Mouse (Mus musculus) forebrain, postnatal 0 days (tissue): ENCODE results near the gene Gm11939. TPM values are rescaled to one million over a fixed set of nuclear protein-coding genes. Genes with fewer than 3 reads are reported as not detected.

Experiments
- ATAC-seq: fragments of 200-750 bp; cut with Nextera tagmentation; 2 replicates; pipeline ENCODE4 v1.8.0; 2017; ENCODE audit warnings: mild to moderate bottlenecking, moderate library complexity
- DNase-seq: peaks from one replicate; pipeline ENCODE4 v3.0.0-alpha.2; 2015
- H3K27ac ChIP-seq: fragments of 300-500 bp; sonication (generic); 2 replicates; pipeline ENCODE4 v1.5.1; 2014; ENCODE audit warnings: low read depth, mild to moderate bottlenecking, antibody characterized with exemption, low read length, moderate library complexity, mixed read lengths
- H3K27me3 ChIP-seq: fragments of 300-500 bp; sonication (generic); 2 replicates; pipeline ENCODE4 v1.6.1; 2014; ENCODE audit warnings: mild to moderate bottlenecking, low read length, mixed read lengths; ENCODE audit not compliant: insufficient read depth
- H3K36me3 ChIP-seq: fragments of 300-500 bp; sonication (generic); 2 replicates; pipeline ENCODE4 v1.6.1; 2014; ENCODE audit warnings: mild to moderate bottlenecking, moderate library complexity; ENCODE audit not compliant: insufficient read depth
- H3K4me1 ChIP-seq: fragments of 300-500 bp; sonication (generic); 2 replicates; pipeline ENCODE4 v1.6.1; 2014; ENCODE audit warnings: antibody characterized with exemption; ENCODE audit not compliant: insufficient read depth
- H3K4me2 ChIP-seq: fragments of 300-500 bp; sonication (generic); 2 replicates; pipeline ENCODE4 v1.6.1; 2014; ENCODE audit warnings: low read depth, mild to moderate bottlenecking, moderate library complexity
- H3K4me3 ChIP-seq: fragments of 300-500 bp; sonication (generic); 2 replicates; pipeline ENCODE4 v1.5.1; 2014; ENCODE audit warnings: low read depth, low read length, mixed read lengths
- H3K9ac ChIP-seq: fragments of 300-500 bp; sonication (generic); 2 replicates; pipeline ENCODE4 v1.6.1; 2014; ENCODE audit warnings: mild to moderate bottlenecking
- H3K9me3 ChIP-seq: fragments of 300-500 bp; sonication (generic); 2 replicates; pipeline ENCODE4 v1.6.1; 2016; ENCODE audit warnings: low read length
- CTCF ChIP-seq: sonication (generic); IDR thresholded peaks from 2 replicates; pipeline ENCODE4 v1.5.1; 2016; ENCODE audit warnings: antibody characterized with exemption, control low read depth, low read depth
- WGBS: fragments of 180-500 bp; shearing (Covaris S2); extraction: QIAGEN DNeasy Blood & Tissue Kit; methylation state at CpG from one replicate; pipeline ENCODE4 v1.1.7; 2014; 5-methylcytosine and 5-hydroxymethylcytosine counted together
- polyA plus RNA-seq: library from polyadenylated mRNA; unstranded; fragments of >200 nt; fragmentation: Nextera tagmentation; extraction: Ambion mirVana; gene quantifications from 2 replicates; pipeline ENCODE4 v1.2.1, GENCODE M21; 2015
- total RNA-seq: library from RNA; depleted of rRNA; stranded (reverse); fragments of >200 nt; gene quantifications from 2 replicates; pipeline ENCODE4 v1.2.3, GENCODE M21; 2014

Gene Gm11939
- total and polyA plus RNA-seq, 2 experiments from 2014 or later = not detected

- no peaks in the 10 kb centered on the region for H3K36me3 ChIP-seq
- no peaks in the 10 kb centered on the region for H3K4me1 ChIP-seq
- H3K27ac ChIP-seq = no peak overlapping the region
- WGBS = 88% methylated on average over 5 of the region's 5 CpGs
- no peak overlapping the region for H3K4me3 ChIP-seq
- H3K9ac ChIP-seq = no peak overlapping the region
- no peak overlapping the region for H3K4me2 ChIP-seq
- DNase-seq (no peak), ATAC-seq (no peak)
- no peak for TF ChIP-seq CTCF
- no peaks in the 10 kb centered on the region for H3K9me3 ChIP-seq
- H3K27me3 ChIP-seq = no peaks in the 10 kb centered on the region
These were observed 21.8 kb upstream of the Gm11939 start for GRCm38 (mm10) chr11:99581051-99581450.

- Histone ChIP-seq H3K4me3 (no peak within 1 kb of the TSS), H3K4me2 (no peak within 1 kb of the TSS), H3K27me3 (no peaks in the 10 kb centered on the region), H3K9ac (no peak within 1 kb of the TSS), H3K4me1 (no peaks in the 10 kb centered on the region), H3K36me3 (no peaks in the 10 kb centered on the region), H3K27ac (no peak within 1 kb of the TSS), H3K9me3 (no peaks in the 10 kb centered on the region)
- no peak for ATAC-seq
- 88% methylated on average over 6 of the region's 6 CpGs for WGBS
- no peak for TF ChIP-seq CTCF
- DNase-seq = no peak
These were observed 21.4 kb upstream of the Gm11939 start, which contains the start of gene Krtap1-5 for GRCm38 (mm10) chr11:99580636-99581035. TSS of gene Krtap1-5 (minus strand) at chr11:99581016.

DNA sequence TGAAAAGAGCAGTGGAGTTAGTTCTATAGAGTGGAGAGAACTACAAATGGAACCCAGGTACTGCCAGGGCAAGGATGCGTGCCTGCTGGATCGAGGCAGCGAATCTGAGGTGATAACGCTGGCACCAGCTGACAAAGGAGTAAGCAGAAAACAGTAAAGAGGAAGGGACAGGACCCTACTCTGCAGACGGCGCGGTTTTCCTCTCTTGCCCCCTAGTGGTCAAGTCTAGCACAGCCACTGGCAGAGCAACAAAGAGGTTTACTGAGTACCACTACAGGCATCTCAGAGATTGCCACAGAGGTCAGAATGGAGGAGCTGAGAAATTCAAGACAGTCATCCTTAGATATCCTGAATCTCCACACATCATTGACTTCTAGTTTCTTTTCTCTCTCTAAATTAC, 14.8 kb upstream of the Gm11939 start:
- Histone ChIP-seq H3K9ac (no peak overlapping the region), H3K36me3 (no peaks in the 10 kb centered on the region), H3K4me1 (no peaks in the 10 kb centered on the region), H3K27me3 (no peaks in the 10 kb centered on the region), H3K4me2 (peak overlapping the region; percentile 33; the same call in 1 of the 2 replicates), H3K27ac (no peak overlapping the region), H3K9me3 (no peaks in the 10 kb centered on the region), H3K4me3 (no peak overlapping the region)
- DNase-seq (peak; percentile 70), ATAC-seq (peak; percentile 76; the same call in 1 of the 2 replicates)
- 7% methylated on average over 7 of the region's 7 CpGs for WGBS
- peak; percentile 84 for TF ChIP-seq CTCF

DNA sequence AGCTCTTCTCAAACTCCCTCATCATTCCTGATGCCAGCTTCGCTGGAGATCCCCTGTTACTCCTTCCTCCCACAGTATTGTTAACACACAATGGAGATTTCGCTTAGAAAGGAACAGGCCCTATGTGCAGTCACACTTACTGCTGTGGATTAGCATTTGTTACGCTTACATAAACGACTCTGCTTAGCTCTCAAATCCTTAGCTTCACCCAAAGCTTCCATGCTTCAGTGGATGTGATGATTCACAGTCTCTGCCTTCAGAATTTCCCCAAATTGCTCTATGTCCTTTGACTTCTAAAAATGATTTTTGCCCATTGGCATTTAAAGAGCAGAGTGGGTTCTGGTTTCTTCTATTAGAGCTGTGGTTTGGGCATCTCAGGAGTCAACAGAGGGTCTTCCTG, 13.9 kb upstream of the Gm11939 start:
- no peak overlapping the region for H3K4me2 ChIP-seq
- H3K27me3 ChIP-seq = no peaks in the 10 kb centered on the region
- no peaks in the 10 kb centered on the region for H3K9me3 ChIP-seq
- no peak overlapping the region for H3K27ac ChIP-seq
- H3K9ac ChIP-seq = no peak overlapping the region
- no peak for TF ChIP-seq CTCF
- DNase-seq (no peak), ATAC-seq (no peak)
- H3K36me3 ChIP-seq = no peaks in the 10 kb centered on the region
- 24% methylated on average over 4 of the region's 4 CpGs for WGBS
- no peaks in the 10 kb centered on the region for H3K4me1 ChIP-seq
- no peak overlapping the region for H3K4me3 ChIP-seq

DNA sequence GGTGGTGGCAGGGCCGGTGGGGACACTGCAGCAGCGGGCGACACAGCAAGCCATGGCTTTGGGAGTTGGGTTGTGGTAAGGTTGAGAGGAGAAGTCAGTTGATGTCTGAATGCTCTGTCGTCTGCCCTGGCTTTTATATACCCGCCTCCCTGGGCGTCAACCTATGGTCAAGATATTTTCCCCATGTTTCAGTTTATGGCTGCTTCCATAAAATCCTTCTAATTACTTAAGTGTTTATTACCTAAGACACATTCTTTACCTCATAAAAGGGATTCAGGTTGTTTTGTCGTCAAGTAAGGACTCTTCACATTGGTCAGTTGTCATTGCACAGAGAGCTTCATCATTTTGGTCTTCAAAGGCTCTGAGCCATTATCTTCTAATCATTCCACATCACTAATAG, 7.3 kb upstream of the Gm11939 start, which contains the start of gene Krtap3-1:
Gene Krtap3-1 (minus strand): TSS at position 101 of the 400 bp plus-strand sequence.
- no peaks in the 10 kb centered on the region for H3K9me3 ChIP-seq
- no peak within 1 kb of the TSS for H3K4me3 ChIP-seq
- no peak for ATAC-seq
- no peak within 1 kb of the TSS for H3K9ac ChIP-seq
- H3K4me1 ChIP-seq = no peaks in the 10 kb centered on the region
- H3K4me2 ChIP-seq = no peak within 1 kb of the TSS
- no peak for TF ChIP-seq CTCF
- no peaks in the 10 kb centered on the region for H3K36me3 ChIP-seq
- H3K27me3 ChIP-seq = no peaks in the 10 kb centered on the region
- DNase-seq = no peak
- H3K27ac ChIP-seq = no peak within 1 kb of the TSS
- 94% methylated on average over 7 of the region's 7 CpGs for WGBS

DNA sequence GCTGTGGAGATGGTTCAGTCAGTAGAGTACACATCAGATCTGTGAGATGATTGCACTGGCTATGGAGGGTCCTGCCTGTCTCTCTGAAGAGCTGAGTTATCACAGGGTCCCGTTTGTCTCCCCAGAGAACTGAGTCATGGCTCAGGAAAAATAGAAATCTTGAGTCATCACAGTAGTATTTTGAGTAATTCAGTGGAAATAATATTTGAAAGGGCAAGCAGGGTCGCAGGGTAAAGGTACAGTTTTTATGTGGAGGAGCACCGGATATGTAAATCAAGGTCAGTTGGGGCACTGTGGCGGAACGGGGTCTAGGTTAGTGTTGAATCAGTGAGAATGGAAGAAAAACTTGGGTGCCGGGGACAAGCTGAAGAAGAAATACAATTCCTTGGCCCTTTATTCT, 3.3 kb upstream of the Gm11939 start:
- H3K4me2 ChIP-seq = no peak overlapping the region
- no peak overlapping the region for H3K27ac ChIP-seq
- H3K4me3 ChIP-seq = no peak overlapping the region
- DNase-seq (no peak), ATAC-seq (no peak)
- TF ChIP-seq CTCF = no peak
- no peaks in the 10 kb centered on the region for H3K27me3 ChIP-seq
- 85% methylated on average over 6 of the region's 6 CpGs for WGBS
- no peaks in the 10 kb centered on the region for H3K4me1 ChIP-seq
- H3K9me3 ChIP-seq = no peaks in the 10 kb centered on the region
- H3K9ac ChIP-seq = no peak overlapping the region
- H3K36me3 ChIP-seq = no peaks in the 10 kb centered on the region

DNA sequence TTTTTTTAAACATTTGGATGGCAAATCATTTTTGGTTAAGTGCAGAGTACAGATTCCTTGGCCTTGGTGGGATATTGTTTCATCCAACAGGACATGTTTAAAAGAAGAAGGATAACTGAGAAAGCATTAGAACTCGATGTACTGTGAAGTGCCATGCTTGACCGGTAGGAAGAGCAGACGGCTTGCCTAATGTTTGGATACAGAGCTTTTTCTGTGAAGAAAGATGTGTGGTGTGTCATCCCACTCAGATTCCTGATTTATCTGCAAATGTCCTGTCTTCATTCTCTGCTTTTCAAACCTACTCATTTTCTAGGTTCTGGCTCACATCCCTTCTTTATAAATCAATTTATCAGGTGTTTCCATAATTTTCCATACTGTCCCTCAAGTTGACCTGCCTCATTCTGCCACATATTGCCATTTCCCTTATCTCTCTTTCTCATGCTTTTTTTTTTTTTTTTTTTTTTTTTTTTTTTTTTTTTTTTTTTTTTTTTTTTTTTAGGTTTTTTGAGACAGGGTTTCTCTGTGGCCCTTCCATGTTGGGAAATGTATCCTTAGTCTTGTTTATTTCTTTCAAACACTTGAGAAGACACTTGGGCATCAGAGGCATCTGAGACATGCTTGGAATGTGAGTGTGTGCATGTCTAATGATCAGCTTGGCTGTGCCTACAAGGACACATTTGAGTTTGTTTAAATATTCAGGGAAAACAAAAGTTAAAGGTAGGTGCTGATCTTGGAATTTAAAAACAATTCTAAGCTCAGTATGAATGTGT, 1.1 kb downstream of the Gm11939 start:
- ATAC-seq = no peak
- no peaks in the 10 kb centered on the region for H3K27me3 ChIP-seq
- H3K9ac ChIP-seq = no peak overlapping the region
- no peaks in the 10 kb centered on the region for H3K4me1 ChIP-seq
- no peak for TF ChIP-seq CTCF
- no peaks in the 10 kb centered on the region for H3K36me3 ChIP-seq
- whole genome bisulfite sequencing = 91% methylated on average over 3 of the region's 3 CpGs
- no peak overlapping the region for H3K4me2 ChIP-seq
- H3K9me3 ChIP-seq = no peaks in the 10 kb centered on the region
- no peak overlapping the region for H3K4me3 ChIP-seq
- H3K27ac ChIP-seq = no peak overlapping the region
- DNase-seq = no peak
